Mouse (Mus musculus) heart, adult 11 months (tissue): ENCODE data around the gene Iffo2.

Source experiments
- DNase-seq: peaks from one replicate; pipeline ENCODE4 v3.0.0; 2022

The Iffo2 gene

DNA sequence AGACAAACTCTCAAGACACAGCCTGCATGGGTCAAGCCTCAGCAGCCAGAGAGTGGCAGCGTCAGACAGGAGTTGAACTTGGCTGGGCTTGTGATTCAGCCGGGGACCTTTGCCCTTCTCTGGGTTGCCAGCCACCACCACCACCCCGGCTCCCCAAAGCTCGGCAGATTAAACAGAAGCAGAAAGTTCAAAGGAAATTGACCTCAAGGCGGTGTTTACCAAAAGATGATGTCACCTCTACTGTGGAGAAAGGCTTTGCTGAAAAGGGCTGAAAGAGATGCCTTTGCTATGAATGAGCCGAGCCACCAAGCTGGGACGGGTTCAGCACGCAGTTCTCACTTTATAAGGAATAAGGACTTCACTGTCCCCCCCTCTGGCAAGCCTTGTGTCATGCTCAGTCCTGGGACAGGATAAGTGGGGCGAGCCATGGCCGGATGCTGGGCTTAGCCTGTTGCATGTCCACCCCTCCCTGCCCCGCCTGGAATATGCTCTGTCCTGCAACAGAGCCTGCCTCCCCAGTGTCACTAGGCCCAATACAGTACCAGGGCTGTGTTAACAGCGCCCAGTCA, 4.9 kb downstream of the Iffo2 start:
- peak; percentile 96 for DNase-seq

DNA sequence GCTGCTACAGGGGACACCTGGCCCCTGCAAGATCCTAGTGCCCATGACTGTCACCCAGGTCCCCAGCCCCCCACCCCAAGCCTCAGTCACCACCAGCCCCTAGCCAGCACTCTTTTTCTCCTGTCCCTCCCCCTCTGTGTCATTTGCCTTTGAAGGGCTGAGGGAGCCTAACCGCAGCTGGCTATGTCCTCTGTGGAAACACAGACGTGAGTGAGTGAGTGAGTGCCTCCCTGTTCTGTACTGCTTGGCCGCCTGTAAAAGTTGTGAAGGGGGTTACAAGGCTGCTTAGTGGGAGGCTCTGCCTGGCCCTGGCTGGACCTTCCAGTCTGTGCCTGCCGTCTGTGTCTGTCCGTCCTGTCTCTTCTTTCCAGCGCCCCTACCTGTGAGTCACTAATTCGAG, 5.4 kb downstream of the Iffo2 start:
- no peak for DNase-seq

DNA sequence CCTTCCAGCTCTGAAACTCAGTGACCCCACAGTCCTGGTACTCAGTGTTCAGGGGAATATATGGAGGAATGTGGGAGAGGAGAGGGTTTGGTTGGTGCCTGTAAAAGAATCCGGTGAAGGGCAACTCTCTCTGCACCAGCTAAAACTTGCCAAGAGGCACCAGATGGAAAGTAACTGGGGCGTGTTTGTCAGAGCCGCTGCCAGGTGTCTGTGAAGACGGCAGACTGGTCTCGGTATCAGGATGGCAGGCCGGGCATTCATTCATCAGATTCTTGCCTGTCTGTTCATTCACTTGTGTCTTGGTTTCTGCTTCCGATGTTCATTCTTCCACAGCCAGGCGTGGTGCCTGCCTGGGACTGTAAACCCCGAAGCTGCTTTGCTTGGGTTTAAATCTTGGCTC, 6.4 kb downstream of the Iffo2 start:
- no peak for DNase-seq

DNA sequence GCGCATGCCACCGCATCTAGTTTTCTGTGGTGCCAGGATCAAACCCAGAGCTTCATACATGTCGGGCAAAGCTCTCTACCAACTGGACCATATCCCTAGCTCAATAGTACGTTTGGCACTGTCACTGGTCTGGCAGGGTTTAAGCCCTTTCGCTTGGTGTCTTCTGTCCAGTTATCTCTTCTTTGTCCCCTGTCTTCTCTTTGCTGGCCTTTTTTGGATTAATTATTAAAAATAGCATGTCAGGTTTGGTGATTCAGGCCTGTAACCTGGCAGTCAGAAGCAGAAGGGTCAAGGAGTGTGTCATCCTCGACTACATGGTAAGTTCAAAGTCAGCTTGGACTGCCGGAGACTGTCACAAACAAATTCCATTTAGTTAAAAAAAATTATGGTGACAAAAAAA, 10.4 kb downstream of the Iffo2 start:
- no peak for DNase-seq

DNA sequence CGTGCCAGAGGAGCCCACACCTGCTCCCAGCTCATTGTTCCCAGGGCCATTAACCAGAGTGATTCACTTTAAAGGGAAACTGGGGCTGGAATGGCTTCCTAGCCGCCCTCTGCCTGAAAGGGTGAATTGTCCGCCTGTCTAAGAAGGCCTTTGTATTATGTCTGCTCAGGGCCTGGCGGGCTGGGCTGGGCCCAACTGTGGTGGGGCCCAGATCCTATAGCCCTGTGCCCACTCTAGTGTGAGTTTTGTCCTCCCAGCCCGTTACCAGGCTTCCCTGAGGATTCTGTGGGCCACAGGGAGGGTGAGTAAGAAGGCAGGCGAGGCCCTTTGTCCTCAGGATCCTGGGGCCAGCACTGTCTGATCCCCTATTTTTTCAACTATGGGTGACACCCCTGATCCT, 15.4 kb downstream of the Iffo2 start:
- no peak for DNase-seq

DNA sequence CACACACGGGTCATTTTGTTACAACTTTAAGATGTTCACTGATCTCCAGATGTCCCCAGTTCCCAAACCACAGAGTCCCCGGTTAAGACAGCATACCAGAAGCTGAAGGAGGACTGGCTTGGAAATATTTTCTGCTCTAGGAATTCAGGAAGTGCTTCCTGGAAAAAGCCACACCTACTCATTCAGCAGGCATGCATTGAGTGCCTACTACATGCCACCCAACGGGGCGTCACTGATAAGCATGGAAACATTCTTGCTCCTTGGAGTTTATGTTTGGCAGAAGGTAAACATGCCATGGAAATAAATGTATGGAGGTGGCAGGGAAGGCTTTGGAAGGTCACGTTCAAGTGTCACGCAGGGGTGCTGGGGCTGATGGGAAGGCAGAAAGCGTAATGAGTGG, 19.1 kb downstream of the Iffo2 start:
- no peak for DNase-seq

DNA sequence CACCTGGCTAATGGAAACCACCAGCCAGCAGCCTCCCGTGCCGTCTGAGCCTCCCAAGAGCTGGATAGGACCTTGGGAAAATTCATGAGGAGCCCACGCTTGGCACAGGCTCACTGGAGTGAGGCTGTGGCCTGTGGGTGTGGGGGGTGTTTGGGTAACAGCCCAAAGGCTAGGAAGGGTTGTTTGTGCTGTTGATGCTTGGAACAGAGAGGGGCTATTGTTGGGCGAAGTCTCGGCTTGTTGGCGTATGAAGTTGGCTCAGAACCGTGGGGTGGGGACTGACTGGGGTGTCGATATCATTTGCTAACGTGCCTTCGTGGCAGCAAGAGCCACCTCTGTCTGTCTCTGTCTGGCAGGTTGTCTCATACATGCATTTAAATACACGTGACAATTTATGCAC, 24.9 kb downstream of the Iffo2 start:
- peak; percentile 91 for DNase-seq

DNA sequence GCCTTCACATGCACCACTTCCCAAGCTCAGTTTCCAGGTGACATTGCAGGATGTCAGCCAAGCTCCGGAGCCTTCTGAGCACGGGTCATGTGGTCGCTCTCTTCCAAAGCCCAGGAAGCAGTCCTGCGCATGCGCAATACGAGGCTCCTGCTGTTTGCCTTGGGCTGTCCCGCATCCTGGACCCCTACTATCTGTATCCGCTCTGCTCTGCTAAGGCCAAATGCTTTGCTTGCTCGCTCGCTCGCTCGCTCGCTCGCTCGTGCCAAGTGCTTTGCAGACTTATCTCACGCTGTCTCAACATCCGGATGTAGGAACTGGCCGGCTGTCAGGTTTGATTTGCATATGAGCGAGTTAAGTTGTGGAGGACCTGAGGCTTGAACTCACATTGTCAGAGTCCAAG, 25.6 kb downstream of the Iffo2 start:
- DNase-seq = peak; percentile 97

DNA sequence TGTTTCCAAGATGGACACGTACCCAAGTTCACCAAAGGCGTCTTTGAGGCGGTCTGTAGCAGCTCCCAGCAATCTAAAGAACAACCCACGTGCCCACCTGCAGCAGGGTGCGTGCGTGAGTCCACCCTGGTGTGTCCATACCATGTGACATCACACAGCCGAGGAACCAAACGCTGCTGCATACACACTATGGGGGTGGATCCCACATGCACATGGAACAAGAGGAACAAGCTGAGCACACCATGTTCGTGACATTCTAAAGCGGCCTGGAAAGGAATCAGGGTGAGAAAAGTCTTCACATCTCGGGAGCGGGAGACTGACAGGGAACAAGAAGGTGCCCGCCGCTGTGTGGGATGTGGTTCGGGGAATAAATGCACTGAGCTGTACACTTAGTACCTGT, 38.0 kb downstream of the Iffo2 start:
- no peak for DNase-seq

DNA sequence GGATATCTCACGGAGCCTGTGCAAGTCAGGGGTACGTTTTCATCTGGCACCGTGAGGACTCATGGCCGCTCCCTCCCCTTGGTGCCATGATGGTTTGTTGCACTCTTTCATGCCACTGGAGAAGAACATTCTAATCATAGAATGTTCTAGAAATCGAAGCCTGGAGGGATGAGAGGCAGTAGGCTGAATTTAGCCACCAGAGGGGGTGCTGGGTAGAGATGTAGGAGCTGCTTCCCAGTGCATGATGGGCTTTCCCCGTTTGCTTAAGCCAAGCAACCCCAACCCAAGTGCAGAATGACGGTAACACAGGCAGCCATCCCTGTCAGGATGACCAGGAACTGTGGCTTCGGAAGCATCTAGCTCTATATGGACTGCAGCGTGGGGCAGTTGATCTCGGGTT, 40.4 kb downstream of the Iffo2 start:
- DNase-seq = peak; percentile 92

DNA sequence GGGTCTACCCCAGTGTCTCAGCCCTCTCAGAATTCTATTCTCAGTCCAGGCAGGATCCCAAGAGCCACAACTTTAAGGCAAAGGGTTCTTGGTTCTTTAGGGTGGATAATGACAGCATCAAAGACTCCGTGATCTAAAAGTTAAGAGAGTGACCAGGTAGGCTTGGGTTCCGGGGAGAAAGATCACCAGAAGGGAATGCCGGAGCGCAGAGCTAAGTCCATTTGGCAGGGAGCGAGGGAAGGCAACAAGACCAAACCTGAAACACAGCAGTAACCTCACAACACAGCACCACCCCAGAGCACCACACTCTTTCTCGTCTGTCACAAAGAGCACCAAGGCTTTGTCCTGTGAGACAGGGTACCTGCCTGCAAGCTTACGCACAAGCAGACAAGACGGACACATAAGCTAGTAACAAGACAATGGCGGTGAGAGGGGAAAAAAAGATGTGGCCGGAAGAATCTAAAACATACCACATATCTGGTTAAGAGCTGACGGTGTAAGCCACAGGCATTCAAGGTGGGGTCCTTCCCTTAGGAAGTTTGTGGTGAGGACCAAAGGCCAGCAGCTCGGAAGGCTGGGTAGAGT, 42.7 kb downstream of the Iffo2 start:
- peak; percentile 87 for DNase-seq

DNA sequence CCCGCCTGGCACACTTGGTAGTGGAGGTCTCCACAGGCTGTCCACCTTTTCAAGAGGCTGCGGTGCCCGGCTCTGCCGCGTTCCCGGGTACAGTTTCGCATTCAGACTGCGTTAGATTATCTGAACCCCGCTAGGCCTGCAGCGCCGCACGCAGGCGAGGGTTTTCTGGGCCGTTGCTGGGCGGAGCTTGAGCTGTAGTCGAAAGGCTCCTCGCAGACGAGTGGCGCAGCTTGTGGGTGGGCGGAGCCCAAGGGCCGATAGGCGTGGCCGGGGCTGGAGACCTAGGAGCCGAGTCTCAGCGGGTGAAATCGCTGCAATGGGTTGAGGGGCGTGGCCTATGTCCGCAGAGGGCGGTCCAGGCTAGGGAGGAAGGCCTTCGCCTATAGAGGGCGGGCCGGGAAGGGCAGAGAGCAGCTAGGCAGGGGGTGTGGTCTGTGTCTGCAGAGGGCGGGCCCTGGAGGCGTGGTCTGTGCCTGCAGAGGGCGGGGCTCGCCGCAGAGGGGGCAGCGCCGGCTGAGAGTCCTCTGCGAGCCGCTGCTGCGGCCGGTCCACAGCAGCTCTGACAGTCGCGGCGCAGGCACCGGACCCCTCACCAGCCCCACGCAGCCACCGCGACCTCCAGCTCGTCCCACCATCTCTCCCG, 43.9 kb downstream of the Iffo2 start:
- DNase-seq = peak; percentile 100

DNA sequence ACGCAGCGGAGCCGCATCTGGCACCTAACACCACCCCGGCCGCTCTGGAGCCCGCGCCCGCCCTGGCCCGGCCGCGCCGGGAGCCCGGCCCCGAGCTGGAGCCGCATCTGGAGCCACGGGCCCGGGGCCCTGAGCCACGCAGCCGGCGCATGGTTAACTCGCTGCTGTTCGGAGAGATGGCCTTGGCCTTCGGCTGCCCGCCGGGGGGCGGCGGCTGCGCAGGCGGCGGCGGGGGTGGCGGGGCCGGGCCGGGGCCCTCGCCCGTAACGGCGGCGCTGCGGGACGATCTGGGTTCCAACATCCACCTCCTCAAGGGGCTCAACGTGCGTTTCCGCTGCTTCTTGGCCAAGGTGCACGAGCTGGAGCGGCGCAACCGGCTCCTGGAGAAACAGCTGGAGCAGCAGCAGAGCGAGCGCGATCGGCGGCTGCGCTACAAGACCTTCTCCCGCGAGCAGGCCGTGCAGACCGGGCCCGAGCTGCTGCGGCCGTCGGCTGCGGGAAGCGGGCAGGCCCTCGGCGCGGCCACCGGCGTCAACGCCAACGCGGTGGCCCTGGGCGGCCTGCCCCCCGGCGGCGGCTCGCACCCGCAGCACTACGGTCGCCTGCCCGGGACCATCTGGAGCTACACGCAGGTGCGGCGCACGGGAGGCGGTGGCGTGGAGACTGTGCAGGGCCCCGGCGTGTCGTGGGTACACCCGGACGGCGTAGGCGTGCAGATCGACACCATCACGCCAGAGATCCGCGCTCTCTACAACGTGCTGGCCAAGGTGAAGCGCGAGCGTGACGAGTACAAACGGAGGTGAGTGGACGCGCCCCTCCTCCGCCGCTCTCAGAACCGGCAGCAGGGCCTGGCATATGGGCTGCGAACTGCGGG, 44.7 kb downstream of the Iffo2 start:
- peak; percentile 95 for DNase-seq

DNA sequence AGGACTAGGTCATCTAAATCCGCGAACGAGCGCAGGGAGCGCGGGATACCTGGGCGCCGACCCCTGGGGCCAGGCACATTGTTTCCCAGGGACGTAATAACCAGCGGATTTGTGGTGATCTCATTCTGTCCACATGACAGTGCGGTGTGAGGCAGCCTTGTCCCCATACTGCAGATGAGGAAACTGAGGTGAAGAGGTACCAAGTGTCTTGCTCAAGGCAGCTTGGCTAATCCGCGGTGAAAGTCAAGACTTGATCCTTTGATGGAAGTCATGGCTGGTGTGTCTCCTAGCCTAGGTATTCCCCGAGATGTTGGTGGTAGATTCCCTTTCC, 45.3 kb downstream of the Iffo2 start:
- DNase-seq = no peak

DNA sequence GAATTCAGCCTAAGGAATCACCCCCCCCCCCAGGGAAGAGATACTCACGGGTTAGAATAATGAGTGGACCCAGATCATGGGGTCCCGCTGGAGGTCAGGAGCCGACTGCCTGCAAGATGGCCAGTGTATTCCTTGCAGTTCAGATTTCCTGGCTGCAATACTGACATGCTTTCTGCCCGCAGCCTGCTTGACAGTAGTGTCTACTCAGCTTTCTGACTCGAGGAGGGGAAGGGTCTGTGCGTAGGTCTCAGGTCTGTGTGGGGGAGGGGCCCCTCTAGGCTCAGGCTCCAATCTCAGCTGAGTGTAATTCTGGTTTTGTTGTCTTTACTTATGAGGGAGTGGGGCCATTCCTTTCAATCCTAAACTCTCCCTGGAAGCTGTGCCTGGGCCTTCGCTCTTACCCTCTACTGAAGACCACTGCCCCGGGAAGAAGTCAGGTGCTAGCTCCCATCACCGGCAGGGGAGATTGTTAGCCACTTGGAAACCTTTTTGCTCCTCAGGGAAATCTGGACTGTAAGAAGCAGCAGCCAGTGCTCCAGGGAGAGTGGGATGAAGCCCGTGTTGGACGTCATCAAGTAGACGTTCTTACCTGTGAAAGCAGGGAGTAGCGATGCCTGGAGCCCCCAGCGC, 46.0 kb downstream of the Iffo2 start:
- peak; percentile 91 for DNase-seq

DNA sequence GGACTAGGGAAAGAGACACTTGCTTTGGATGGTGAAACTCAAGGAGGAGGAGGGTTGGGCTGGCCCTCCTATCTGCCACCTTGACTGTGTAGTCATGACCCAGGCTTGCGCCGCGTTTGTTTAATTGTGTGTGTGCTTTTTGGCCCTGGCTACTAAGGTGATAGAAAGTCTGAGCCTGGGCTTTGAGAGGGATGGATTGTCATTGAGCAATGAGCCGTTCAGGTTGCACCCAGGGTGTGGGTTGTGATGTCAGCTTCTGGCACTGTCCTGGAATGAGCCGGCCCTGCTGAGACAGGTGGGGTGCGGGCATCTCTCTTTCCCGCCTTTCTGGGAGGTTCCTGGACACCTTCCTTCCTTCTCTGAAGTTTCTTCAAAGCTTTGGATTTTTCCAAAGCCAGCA, 46.7 kb downstream of the Iffo2 start:
- DNase-seq = peak; percentile 91

DNA sequence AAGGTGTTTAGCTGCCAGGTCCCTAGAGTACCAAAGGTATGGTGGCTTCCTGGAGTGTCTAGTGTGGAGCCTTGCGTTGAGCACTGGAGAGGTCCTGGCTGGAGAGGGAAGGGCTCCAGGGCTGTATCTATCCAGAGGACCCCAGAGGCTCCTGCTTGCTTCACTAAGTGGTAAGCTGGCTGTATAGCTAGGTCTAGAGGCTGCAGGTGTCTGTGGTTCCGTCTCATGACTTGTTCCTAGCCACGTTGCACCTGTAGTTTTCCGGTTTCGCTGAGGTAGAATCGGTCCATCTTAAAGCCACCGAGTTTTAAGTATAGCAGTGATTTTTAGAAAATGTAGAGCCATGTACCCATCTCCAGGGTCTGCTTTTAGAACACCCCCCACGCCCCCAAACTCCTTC, 48.0 kb downstream of the Iffo2 start:
- DNase-seq = peak; percentile 84

DNA sequence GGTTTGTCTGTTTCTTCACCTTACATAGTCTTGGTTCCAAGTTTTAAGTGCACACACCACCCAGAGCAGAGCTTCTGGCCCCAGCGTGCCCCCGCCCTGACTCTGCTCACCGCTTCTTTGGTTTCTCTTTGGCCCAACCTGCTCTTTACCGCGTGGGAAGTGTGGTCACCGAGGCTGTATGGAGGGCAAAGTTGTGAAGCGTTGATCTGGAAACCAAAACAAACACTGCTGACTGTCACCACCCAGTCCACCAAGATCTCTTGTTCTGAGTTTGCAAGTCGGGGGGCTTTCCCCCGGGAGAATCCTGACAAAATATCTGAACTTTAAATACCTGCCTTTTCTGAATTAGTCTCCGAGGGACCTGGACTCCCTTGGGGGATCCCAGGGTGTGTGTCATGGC, 48.7 kb downstream of the Iffo2 start:
- peak; percentile 90 for DNase-seq

DNA sequence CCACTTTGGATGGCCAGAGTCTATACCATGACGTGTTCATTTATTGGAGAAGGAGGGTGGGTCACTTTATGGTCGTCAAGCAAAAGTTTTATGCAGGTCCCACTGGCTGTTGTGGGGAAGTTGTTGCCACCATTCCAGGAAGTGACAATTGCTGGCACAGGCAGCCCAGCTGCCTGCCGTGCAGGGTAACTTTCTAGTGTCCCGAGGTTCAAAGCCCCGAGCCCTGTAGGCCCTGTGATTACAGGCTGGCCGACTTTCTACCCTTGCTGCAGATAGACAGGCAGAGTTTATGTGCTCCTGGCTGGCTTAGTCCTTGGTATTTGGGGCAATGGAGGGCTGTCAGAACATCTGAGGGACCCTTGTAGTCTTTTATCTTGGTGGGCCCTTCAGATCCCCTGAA, 49.1 kb downstream of the Iffo2 start:
- peak; percentile 92 for DNase-seq

DNA sequence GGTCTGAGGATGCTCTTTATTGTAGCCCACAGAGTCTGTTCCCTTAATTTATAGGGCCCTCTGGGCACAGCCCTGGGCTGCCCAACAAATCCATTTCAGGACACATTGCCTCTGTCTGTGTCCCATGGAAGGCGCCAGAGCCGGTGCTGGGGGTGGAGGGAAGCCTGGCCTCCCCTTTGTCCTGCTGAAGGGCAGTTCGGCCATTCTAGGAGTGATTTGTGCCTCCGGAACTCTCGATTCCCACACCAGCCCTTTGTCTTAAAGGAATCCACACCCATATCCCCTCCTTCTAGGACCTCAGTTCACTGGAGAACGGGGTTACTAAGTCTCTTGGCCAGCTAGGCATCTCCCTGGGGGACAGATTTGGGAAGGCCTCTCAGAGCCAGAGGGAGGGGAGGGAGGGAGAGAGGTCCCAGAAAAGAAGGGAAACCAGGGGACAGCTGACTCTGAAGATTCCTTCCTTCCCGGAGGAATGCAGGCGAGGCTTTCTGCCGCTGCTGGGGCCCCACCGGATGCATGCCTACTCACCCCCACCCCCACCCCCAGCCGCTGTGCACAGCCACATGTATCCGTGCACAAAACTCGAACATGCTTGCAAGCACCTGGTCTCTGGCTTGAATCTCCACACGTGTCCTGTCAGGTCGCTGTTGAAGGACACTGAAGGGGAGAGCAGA, 50.5 kb downstream of the Iffo2 start:
- peak; percentile 97 for DNase-seq

DNA sequence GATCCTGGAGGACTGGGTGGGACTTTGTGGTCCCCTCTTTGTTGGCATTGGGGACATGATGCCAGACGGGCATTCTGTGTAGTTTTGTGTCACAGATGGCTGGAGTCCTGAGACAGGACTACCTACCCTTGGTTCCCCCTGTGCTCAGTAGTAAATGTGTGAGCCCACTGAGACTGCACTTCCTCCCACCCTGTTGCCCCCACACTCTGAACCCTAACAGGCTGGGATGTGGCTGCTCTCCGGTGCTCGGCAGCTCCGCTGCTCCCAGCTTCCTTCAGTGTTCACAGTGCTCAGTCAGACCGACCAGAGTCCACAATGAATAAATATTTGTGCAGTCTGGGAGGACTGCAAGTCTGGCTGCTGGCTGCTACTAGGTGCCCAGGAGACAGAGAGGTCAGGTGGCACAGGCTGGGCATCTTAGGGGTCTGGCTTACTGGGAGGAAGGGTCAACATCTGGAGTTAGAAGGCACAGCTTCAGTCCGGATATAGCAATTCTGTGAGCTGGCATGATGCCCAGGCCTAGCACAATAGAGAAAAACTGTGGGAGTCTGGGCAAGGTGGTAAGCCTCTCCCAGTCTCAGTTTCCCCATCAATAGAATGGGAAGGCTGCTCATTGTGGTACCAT, 51.2 kb downstream of the Iffo2 start:
- peak; percentile 93 for DNase-seq

DNA sequence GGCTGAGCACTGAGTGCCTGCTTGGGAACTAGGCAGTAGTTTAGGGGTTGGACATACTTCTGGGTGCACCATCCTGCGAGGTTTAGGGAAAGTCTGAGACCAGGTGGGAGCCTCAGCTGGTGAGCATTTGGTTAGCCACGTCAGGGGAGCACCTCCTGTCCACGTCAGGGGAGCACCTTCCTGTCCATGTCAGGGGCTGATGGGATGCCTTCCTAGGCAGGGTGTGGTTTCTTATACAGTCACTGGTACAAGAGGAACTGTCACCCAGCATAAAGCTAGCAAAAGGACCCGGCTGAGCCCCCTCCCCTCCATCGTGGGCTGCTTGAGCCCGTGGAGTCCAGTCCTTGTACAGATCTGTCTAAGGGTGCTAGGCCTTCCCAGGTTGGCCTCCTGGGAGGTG, 52.0 kb downstream of the Iffo2 start:
- peak; percentile 88 for DNase-seq
